Mouse (Mus musculus) inflammation-experienced regulatory T-cells, adult 6 months (primary cell): ENCODE data around the gene Pdk3. TPM values are rescaled to one million over a fixed set of nuclear protein-coding genes. Genes with fewer than 3 reads are reported as not detected.
A peak's percentile ranks its signal among the peaks of the same experiment; 100 is the strongest.

ENCODE experiments used
- ATAC-seq: one replicate; pipeline ENCODE4 v1.8.0; 2017
- polyA plus RNA-seq, 3 experiments: library from polyadenylated mRNA; unstranded; fragments of 100-300 nt; shearing (Covaris generic); gene quantifications; one replicate each; pipeline ENCODE4 v1.2.1; 2017

The Pdk3 gene
- polyA plus RNA-seq: 10 to 100 TPM; 16.2 to 35.5 (median 20.8) TPM

DNA sequence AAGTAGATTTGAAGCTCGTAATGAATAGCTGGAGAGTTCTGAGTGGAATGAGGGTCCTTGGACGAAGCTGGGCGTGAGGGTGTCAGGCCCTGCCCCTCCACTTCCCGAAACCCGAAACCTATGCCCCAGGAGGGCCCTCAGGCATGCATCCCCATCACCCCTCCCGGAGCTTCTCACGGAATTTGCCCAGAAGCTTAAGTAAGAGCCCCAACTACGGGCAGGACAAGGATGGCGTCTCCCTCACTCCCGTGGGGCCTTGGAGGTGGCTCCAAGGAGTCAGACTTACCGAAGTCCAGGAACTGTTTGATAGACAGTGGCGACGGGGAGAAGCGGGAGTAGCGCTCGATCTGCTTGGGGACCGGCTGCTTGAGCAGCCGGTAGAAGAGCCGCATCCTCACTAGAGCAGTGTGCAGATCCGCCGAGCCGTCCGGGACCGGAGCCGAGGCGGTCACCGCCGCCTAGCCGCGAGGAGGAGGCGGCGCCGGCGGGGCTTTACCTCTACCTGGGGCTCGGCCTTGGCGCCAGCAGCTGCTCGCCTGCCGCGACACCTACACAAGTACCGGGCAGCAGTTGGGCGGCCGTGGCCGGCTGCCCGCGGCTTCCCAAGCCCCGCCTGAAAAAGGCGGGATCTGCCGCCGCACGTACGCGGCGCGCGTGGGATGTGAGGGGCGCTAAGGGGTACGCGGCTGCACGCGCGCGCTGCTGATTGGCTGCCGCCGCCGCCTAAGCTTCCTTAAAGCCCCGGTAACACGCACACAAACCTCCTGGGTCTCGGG, at the start of gene Pdk3:
Gene Pdk3 (minus strand): TSS at position 641 of the 776 bp plus-strand sequence.
- ATAC-seq: peak; percentile 93

DNA sequence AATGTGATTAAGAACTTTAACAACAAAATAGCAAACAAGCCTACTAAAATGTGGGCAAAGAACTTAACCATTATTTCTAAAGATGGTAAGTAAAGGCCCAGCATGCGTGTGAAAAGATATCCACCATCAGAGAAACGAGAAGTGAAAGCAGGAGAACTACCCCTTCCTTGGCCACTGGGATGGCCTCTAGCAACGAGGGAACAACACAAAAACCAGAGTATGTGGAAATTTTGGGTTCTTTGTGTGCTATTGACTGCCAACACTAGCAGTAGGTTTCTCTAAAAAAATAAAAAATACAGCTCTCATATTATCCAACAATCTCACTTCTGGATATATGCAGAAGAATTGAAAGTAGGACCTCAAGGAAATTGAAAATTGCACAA, 45.6 kb upstream of the Pdk3 start:
- ATAC-seq: no peak

DNA sequence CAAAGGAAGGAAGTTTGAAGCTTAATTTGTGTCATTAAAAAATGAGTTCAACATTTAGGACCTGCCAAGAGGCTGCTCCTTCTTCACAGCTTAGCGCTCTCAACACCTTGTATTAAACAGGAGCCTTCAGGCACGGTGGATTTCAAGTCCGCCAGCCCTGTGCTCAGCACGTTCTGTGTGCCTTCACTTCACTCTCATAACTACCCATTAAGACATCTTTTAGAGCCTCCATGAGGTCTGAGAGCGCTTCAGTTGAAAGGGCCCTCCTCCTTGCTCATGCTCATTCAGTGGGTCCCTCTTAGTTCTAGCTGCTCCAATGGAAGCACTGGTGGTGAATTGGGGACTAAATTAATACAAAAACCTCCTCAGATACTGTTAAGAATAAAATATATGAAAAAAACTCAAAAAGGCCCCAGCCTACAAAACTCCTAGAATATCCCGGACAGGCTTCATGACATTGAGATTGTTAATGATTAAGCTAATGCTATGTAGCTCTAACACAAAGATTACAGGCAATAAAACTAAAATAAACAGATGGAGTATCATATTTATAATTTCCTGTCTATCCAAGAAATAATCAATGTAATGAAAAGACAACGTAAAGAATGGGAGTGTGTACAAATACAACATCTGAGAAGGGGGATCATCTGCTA, 45.1 kb upstream of the Pdk3 start:
- no peak for ATAC-seq

DNA sequence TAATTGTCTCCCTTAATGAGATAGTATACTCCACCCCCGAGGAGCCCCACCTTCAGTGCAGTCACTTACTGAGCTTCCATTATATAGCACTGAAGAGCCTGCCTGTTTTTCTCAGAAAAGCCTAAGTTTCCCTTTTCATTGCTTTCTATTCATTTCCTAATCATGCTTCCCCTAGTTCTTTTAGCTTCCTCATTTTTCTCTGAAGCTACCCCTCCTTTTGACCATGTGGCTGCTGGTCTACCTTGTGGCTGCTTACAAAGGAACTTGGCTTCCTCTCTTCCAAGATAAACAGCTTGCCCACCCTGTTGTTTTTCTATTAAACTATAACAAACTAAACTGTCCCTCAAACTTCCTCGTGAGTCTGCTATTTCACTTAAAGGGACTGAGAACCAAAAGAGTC, 31.4 kb upstream of the Pdk3 start:
- ATAC-seq: no peak

DNA sequence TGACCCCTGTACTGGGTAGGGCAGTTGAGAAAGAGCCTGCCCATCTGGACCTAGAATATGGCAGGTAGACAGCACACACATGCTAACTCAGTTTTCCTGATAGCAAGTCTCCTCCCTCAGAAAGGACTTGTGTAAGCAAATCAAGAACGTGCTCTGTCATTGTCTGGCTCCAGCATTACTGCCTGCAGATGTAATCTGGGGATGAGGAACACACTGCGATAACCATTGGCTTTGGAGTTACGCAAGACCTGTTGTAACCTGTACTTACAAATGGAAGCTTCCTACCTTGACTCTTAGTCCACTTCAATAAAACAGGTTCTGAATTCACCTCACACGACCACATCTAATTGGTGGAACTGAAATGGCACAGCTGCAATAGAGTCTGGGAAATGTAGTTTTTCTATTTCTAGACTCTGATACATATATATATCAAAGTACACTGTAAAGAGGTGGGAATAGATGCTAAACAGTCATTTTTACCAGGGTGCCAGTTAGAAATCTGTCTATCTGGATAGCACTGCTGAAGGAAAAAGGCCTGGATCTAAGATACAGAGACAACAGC, 30.6 kb upstream of the Pdk3 start:
- ATAC-seq: no peak

DNA sequence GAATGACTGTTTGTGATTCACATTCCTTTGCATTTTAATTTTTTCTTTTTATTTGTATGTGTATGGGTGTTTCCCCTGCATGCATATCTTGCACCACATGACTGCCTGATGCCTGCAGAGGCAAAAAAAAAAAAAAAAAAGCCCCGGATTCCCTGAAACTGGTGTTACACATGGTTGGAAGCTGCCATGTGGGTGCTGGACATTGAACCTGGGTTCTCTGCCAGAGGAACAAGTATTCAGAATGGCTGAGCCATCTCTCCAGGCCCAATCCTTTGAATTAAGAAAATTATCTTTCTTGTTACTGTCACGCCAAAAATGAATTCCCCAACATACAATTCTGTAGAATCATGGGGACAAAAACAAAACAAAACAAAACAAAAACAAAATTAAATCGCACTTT, 25.8 kb upstream of the Pdk3 start:
- ATAC-seq: no peak

DNA sequence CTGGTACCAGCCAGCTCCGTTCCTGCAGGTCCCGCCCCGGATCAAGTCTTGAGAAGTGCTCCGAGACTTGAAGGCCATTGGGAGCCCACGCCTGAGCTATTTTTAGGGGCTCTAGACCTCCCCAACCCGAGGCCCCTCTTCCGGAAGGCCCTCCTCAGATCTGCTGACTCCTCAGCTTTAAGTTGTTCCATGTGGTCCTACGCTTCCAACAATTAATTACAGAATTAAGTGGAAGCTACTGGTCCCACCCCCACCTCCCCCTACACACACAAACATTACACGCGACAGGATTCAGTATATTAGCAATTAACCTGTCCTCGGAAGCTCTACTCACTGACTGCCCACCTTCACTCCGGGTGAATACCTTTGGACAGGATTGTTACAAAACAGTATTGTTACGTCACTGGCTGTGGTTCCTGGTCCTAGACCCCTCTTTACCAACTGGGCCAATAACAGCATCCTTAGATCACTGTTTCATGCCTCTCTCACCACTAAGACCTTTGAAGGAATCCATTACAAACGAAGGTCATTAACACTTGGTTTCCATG, 410 bp upstream of the Pdk3 start:
- ATAC-seq: no peak

DNA sequence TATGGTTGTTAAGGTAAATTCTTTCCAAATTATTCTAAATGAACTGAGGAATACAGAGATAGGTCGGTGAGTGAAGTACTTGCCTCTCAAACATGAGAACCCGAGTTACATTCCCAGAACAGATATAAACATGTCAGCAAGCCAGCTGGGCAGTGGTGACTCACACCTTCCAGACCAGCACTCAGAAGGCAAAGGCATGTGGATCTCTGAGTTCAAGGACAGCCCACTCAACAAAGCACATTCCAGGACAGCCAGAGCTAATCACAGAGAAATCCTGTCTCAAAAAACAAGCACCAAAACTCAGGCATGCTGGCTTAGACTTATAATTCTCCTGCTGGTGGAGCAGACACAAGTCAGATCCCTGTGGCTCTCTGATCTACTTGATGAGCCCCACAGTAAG, 6.2 kb downstream of the Pdk3 start:
- no peak for ATAC-seq

DNA sequence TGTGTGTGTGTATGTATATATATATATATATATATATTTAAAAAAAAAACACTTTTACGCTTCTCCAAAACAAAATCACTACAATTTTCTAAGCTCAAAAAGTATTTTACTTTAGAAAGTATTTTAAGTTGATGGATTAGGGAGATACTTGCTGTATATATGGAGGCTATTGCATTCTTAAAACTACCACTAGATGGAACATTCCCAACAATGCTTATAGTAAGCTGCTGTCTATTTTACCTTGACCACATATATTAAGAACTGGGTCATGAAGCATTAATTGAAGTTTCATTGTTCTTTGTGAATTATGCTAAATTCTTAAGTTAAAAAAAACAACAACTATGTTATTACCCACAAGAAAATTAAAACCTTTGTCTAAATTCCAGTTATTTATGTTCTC, 24.0 kb downstream of the Pdk3 start:
- ATAC-seq: no peak

DNA sequence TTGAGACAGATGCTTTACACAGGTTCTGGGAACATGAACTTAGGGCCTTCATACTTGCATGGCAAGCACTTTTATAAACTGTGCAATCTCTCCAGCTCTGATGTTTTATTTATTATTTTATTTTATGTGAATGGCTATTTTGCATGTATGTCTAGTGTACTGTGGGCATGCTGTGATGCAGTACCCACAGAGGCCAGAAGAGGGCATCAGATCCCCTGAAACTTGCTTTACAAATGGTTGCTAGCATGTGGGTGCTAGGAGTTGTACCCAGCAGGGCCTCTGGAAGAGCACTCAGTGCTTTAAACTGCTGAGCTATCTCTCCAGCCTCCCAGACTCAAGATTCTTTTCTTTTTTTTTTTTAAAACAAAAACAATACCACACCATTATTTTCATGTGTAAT, 38.8 kb downstream of the Pdk3 start:
- ATAC-seq: peak; percentile 52

DNA sequence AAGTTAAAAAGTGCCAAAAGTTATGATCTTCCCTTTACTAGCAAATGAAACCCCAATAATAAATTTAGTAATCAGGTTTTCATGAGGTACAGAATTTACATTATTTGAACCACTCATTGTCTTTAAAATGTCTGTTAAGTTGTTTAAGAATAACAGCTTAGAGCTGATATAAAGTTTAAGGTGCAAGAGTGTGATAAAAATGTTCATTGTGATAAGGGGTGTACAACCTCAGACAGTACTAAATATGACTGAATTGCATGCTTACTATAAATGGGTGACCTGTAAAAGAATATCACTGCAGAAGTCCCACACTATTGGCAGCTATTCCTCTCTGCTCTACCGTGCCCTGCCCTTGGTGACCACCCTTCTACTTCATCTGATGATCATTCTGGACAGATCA, 42.4 kb downstream of the Pdk3 start:
- no peak for ATAC-seq

DNA sequence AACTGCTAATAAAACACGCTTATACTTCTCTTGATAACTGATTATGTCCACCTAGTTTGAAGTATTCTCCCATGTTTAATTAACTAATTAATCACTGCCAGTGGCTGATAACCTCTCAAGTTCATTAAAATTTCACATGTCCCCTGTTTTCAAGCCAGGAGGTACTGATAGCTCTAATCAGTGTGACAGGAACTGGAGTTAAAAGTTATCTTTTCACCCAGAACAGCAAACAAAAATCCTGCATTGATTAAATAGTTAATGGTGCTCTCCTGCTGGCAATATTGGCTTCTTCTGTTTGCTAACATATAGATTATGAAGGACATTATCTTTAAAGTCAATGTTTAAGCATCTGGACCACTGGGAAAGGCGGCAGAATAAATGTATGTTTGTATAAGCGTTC, 71.2 kb downstream of the Pdk3 start:
- no peak for ATAC-seq

DNA sequence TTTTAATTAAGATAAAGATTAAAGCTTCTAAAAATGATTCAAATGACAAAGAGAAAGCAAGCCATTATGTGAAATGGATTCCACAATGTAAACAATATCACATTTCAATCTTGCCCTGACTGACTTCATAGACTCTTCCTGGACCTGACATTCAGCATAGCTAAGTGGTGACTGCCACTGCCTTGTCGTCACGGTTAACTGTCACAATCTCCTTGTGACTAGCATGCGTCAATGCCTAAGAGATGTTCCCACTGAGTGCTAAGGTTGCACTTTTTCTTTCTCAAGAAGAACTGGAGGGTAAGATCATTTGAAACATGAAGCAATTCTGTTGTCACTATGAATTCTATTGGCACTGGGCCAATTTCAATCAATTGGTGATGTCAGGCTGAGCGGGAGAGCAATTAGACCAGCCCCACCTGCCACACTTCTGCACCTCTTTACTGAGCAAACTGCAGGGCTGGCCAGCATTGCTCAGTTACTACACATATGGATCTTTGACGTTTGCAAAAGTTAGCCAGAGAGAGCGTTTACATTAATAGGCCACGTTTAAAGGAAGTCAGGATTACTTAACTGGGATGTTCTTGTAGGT, 75.0 kb downstream of the Pdk3 start:
- ATAC-seq: no peak

DNA sequence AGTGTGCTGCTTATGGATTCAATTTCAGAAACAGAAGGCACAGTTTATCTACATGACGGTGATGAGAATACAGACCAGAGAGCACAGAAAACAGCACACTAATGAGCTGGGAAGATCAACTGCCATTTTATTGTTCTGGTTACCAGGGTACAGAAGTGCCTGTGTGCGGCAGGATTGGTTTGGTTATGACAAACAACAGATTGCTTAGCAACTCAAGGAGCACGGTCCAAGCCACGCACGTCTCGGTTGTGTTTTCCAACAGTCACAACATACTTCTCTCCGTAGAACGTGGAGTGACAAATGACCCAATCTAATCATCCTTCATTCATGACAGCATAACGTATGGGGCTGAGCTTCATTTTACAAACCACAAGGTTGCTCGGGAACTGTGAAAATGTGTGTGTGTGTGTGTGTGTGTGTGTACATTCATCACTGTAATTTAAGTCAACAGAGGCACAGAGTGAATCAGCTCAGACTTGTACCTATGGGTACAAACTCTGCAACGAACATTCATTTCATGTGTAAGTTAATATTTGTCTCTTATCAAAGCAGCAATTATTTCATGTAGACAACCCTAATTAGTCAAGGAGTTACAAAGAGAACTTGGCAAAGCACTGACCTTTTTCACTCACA, 76.7 kb downstream of the Pdk3 start:
- ATAC-seq: no peak

DNA sequence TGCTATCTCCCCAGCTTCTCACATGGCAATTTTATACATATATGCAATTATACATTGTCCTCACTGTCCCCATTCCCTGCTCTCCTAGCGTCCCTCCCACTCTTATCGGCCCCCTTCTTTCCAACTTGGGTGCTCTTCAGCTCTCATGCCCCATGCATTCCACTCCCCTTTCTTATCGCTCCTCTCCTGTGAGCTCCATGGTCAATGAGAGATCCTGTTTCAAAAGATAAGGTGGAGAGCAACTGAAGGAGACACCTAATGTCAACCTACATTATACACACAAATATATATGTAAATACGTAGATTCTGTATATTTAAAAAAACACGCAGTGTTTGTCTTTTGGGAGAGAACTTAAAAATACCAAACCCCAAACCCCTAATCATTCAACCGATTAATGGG, 81.4 kb downstream of the Pdk3 start:
- ATAC-seq: no peak

DNA sequence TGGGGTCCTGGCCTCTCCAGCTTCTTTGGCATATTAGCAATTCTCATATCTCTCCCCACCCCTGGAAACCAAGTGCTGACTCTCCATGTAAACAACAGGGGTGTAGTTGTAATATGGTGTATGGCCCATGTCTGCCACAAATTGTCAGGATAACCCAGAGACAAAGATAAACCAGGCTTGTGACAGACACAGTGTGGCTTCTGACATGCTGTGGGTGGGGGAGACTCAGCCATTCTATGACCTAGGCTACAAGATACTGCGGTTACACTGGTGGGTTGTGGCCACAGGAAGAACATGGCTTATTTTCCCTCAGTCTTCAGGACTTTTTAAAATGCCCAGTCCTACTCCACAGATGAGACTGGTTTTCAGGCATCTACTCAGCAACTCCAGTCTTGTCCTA, 82.8 kb downstream of the Pdk3 start:
- ATAC-seq: no peak

DNA sequence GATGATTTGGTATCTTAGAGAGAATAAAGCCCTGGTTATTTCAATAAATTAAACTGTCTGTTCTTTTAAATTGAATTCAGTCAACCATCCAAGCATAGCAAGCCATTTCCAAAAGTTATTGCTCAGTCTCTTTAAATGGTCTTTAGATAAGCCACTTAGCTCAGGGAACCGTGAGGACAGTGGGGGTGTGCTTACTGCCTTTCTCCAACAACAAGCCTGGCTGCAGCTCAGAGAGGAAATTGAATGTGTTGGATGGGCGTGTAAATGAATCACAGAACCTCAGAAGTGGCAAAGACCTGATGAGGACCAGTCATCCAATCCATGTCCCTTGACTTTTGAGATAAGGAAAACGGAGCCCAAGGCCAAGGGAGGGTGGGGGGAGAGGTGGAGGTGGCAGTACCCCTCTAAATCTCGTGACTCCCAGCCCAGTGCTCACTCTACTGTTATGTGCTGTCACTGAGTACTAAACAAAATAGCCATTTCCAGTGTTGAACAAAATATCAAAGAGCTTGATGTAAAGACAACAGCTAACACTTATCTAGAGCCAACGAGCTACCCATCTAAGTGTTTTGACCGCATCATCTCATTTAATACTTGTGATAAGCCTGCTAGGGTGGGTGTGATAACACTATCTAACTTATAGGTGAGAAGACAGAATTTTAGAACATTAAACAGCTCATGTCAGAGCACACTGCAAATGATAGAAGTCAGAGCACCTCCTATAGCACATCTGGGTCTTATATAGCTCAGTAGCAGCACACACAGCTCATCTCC, 98.8 kb downstream of the Pdk3 start:
- ATAC-seq: no peak

DNA sequence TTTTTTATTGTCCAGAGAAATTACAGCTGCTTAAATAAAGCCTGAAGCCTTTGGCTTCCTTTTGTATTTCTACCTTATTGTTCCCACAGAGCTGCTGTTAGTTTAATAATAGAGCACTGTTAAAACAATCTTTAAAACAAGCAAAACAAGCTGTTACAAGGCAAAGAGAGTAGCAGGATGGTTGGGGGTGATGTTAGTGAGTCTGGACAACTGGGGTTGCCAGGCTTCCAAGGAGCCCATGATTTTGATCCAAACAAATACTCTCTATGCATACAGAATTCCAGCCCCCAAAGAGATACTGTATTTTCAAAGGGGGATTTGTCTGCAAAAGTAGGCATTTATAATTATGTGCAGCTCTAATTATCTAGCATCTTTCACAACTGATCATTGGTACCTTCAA, 99.6 kb downstream of the Pdk3 start:
- ATAC-seq: no peak

DNA sequence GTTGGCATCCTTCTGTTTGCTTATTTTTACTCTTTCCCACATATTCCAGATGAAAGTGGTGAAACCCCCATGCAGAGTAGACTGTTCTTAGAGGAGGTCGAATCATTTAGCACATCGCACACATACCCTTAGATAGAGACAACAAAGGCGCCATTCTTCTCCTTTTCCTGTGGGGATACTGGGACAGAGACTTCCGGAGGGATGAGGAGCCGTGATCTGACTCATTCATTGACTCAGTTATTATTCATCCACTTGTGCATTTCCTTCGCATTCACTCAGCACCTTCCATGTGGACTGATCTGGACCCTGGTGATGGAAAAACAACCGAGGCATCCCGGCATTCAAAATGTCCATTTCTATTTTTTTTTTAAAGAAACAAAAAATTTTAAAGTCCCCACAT, 101.1 kb downstream of the Pdk3 start:
- ATAC-seq: no peak

DNA sequence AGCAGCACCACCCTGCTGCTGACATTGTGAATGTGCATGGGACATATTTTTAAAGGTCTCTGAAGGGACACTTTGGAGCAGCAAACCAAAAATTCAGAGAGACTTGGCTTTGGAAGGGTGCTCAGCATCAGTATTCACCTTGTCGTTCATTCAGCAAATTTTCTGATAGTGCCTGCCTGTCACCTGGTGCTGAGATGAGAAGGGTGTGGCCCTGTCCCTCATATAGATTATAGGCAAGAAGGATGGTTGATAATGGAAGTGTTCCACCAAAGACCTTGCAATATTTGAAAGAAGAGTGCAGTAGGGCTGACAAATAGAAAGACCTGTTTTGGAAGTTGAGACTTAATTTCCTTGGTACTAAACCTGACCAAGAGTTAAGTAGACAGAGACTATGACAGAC, 102.5 kb downstream of the Pdk3 start:
- no peak for ATAC-seq
